Mouse (Mus musculus) C2C12 (cell line): ENCODE measurements around the gene Psmf1.

Experiments used
- CTCF ChIP-seq: IDR thresholded peaks from one replicate; pipeline ENCODE4 v1.5.1; 2011; ENCODE audit not compliant: control insufficient read depth, insufficient read depth, insufficient read length
- FOSL1 ChIP-seq: IDR thresholded peaks from one replicate; pipeline ENCODE4 v1.8.0; 2011; ENCODE audit warnings: mild to moderate bottlenecking, low read length; ENCODE audit not compliant: poor library complexity, insufficient read depth, severe bottlenecking
- MAX ChIP-seq: IDR thresholded peaks from one replicate; pipeline ENCODE4 v1.6.1; 2011; ENCODE audit warnings: mild to moderate bottlenecking, control low read depth
- MYOD1 ChIP-seq: IDR thresholded peaks from one replicate; pipeline ENCODE4 v1.6.1; 2011; ENCODE audit warnings: low read depth; ENCODE audit not compliant: control insufficient read depth, insufficient read length
- USF1 ChIP-seq: IDR thresholded peaks from one replicate; pipeline ENCODE4 v1.6.1; 2011; ENCODE audit warnings: low read depth, mild to moderate bottlenecking, control low read depth, moderate library complexity

GRCm38 (mm10) chr2:151742850-151743679, 921 bp downstream of the Psmf1 start:
- TF ChIP-seq CTCF (no peak), USF1 (no peak), MAX (no peak), MYOD1 (no peak), FOSL1 (no peak)
